Mouse (Mus musculus) kidney, embryonic 14.5 days (tissue): Measurements from ENCODE around the gene Znhit3. TPM values are rescaled to one million over a fixed set of nuclear protein-coding genes. Genes with fewer than 3 reads are reported as not detected.
"Not testable (repeated sequence)": the region's sequence is repeated elsewhere in the genome, so short reads cannot be mapped to it uniquely, and the experiment has no call there.

Source experiments
- ATAC-seq: fragments of 200-750 bp; cut with Nextera tagmentation; 2 replicates; pipeline ENCODE4 v1.8.0; 2017; ENCODE audit warnings: moderate number of reproducible peaks, mild to moderate bottlenecking, moderate TSS enrichment, moderate library complexity; ENCODE audit not compliant: low FRiP score, low TSS enrichment
- H3K27ac ChIP-seq: fragments of 300-500 bp; sonication (generic); 2 replicates; pipeline ENCODE4 v1.5.1; 2014; ENCODE audit warnings: low read depth, mild to moderate bottlenecking, low read length, moderate library complexity, mixed read lengths
- H3K27me3 ChIP-seq: fragments of 300-500 bp; sonication (generic); 2 replicates; pipeline ENCODE4 v1.6.1; 2014; ENCODE audit warnings: mild to moderate bottlenecking, low read length; ENCODE audit not compliant: control insufficient read depth, insufficient read depth
- H3K36me3 ChIP-seq: fragments of 300-500 bp; sonication (generic); 2 replicates; pipeline ENCODE4 v1.6.1; 2014; ENCODE audit warnings: low read length, mixed read lengths; ENCODE audit not compliant: control insufficient read depth, insufficient read depth
- H3K4me1 ChIP-seq: fragments of 300-500 bp; sonication (generic); 2 replicates; pipeline ENCODE4 v1.6.1; 2014; ENCODE audit warnings: low read length, mixed read lengths; ENCODE audit not compliant: control insufficient read depth, insufficient read depth
- H3K4me2 ChIP-seq: fragments of 300-500 bp; sonication (generic); replicated peaks from 2 replicates; pipeline ENCODE4 v1.6.1; 2014; ENCODE audit warnings: low read depth, mild to moderate bottlenecking, low read length
- H3K4me3 ChIP-seq: fragments of 300-500 bp; sonication (generic); 2 replicates; pipeline ENCODE4 v1.5.1; 2014; ENCODE audit warnings: mild to moderate bottlenecking, low read length
- H3K9ac ChIP-seq: fragments of 300-500 bp; sonication (generic); 2 replicates; pipeline ENCODE4 v1.6.1; 2014; ENCODE audit warnings: low read depth, mild to moderate bottlenecking, low read length, moderate library complexity
- H3K9me3 ChIP-seq: fragments of 300-500 bp; sonication (generic); 2 replicates; pipeline ENCODE4 v1.6.1; 2016; ENCODE audit warnings: low read length; ENCODE audit not compliant: control insufficient read depth
- WGBS: fragments of 180-500 bp; shearing (Covaris S2); extraction: QIAGEN DNeasy Blood & Tissue Kit; methylation state at CpG from one replicate; pipeline ENCODE4 v1.1.7; 2014; 5-methylcytosine and 5-hydroxymethylcytosine counted together
- polyA plus RNA-seq: library from polyadenylated mRNA; unstranded; fragments of >200 nt; fragmentation: Nextera tagmentation; extraction: Ambion mirVana; gene quantifications from 2 replicates; pipeline ENCODE4 v1.2.1, GENCODE M21; 2014

The Znhit3 gene
- polyA plus RNA-seq, 1 experiment from 2014 or later = 71.6 TPM

GRCm38 (mm10) chr11:84876020-84876419 is 40.1 kb downstream of the Znhit3 start:
- H3K27me3 ChIP-seq, H3K4me3 ChIP-seq, H3K9ac ChIP-seq, H3K4me1 ChIP-seq, ATAC-seq, H3K9me3 ChIP-seq, H3K4me2 ChIP-seq, H3K27ac ChIP-seq: not testable (repeated sequence)
- WGBS = no CpG with 5 or more reads among the region's 1 CpGs
- peaks cover 20% of the 10 kb centered on the region; the same call in 1 of the 2 replicates for H3K36me3 ChIP-seq

DNA sequence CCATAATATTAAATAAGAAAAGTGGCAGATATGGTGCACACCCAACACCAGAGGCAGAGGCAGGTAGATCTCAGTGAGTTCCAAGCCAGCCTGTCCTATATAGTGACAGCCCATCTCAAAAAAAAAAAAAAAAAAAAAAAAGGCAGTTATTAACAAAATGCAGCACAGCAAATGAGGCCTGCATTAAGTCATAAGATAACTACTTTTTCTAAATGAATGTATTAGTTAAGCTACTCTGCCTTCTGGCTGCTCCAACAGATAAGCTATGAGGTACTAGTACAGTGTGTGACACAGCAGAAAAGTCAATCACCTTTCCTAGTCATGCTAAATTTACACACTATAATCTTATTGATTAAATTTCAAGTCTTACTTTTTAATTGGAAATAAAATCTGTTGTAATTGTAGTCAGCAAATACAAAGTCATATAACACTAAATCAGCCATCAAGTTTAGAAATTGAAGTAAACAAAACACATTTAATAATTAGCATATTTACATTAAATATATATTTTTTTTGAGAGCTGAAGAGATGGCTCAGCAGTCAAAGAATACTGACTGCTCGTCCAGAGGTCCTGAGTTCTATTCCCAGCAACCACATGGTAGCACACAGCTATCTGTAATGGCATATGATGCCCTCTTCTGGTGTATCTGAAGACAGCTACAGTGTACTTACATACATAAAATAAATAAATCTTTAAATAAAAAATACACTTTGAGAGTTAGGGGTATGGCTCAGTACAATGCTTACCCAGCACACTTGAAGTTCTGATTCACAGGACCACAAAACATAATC is 42.9 kb downstream of the Znhit3 start:
- Histone ChIP-seq H3K27ac (no peak overlapping the region), H3K4me3 (no peak overlapping the region), H3K9ac (no peak overlapping the region), H3K36me3 (peaks cover 19% of the 10 kb centered on the region; the same call in 1 of the 2 replicates), H3K4me1 (peaks cover 3% of the 10 kb centered on the region; the same call in 1 of the 2 replicates), H3K4me2 (no peak overlapping the region), H3K27me3 (no peaks in the 10 kb centered on the region), H3K9me3 (no peaks in the 10 kb centered on the region)
- 77% methylated on average over 1 of the region's 1 CpGs for WGBS
- no peak for ATAC-seq

- peak overlapping the region; percentile 96 for H3K4me3 ChIP-seq
- H3K27ac ChIP-seq = peak overlapping the region; percentile 99
- ATAC-seq = no peak
- peaks cover 11% of the 10 kb centered on the region; the same call in 1 of the 2 replicates for H3K4me1 ChIP-seq
- H3K9ac ChIP-seq = peak overlapping the region; percentile 97; the same call in 1 of the 2 replicates
- H3K27me3 ChIP-seq = no peaks in the 10 kb centered on the region
- no peaks in the 10 kb centered on the region for H3K9me3 ChIP-seq
- peaks cover 5% of the 10 kb centered on the region; the same call in 1 of the 2 replicates for H3K36me3 ChIP-seq
- peak overlapping the region; percentile 70 for H3K4me2 ChIP-seq
- 75% methylated on average over 4 of the region's 4 CpGs for WGBS
Measured at GRCm38 (mm10) chr11:84871548-84872069, 44.6 kb downstream of the Znhit3 start.

- 1% methylated on average over 10 of the region's 10 CpGs for WGBS
- Histone ChIP-seq H3K9me3 (no peaks in the 10 kb centered on the region), H3K27me3 (no peaks in the 10 kb centered on the region)
Measured at GRCm38 (mm10) chr11:84871046-84871445, 45.1 kb downstream of the Znhit3 start.

DNA sequence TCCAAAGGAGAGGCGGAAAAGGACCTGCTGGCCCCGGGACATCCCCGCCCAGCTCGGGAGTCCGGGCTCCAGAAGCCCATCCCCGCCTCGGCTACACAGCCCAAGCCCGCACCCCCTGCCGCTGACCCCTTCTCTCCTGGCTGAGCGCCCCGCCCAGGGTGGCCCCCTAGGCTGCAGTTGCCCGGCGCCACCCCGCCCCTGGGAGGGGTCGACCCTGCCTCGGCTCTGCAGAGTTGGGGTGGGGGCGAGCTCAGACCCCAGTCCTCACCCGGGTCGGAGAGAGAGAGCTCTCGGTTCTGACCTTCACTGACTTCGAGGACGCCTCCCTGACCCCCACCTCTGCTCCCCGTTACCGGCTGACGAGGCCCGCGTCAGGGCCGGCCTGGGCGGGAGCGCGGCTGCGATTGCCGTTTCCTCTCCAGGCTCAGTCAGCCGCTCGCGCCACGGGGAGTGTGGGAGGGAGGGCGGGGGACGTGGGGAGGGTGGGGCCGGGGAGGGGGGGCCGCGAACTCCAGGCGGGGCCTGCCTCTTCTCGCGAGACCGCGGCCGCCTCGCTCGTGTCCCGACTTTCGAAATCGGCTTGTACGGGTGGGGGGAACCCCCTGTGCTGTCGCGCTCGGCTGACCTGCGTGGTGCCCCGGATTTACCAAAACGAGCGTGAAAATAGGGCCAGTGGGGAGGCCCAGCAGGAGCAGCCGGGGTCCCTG is 45.7 kb downstream of the Znhit3 start, which contains the start of gene Ggnbp2:
Gene Ggnbp2, minus strand, starts transcription at position 481 of the 707 bp plus-strand sequence.
- peak; percentile 93 for ATAC-seq
- Histone ChIP-seq H3K36me3 (peaks cover 8% of the 10 kb centered on the region; the same call in 1 of the 2 replicates), H3K9ac (peak within 1 kb of the TSS; percentile 97), H3K4me1 (peaks cover 13% of the 10 kb centered on the region; the same call in 1 of the 2 replicates), H3K27ac (peak within 1 kb of the TSS; percentile 99), H3K27me3 (no peaks in the 10 kb centered on the region), H3K4me3 (peak within 1 kb of the TSS; percentile 96), H3K4me2 (peak within 1 kb of the TSS; percentile 70), H3K9me3 (no peaks in the 10 kb centered on the region)
- 1% methylated on average over 52 of the region's 62 CpGs for WGBS

More at GRCm38 (mm10) chr11:84871046-84871445, 45.1 kb downstream of the Znhit3 start:
- Histone ChIP-seq H3K27ac (peak overlapping the region; percentile 99), H3K4me3 (peak overlapping the region; percentile 96), H3K36me3 (peaks cover 5% of the 10 kb centered on the region; the same call in 1 of the 2 replicates), H3K4me1 (peaks cover 11% of the 10 kb centered on the region; the same call in 1 of the 2 replicates), H3K9ac (peak overlapping the region; percentile 97), H3K4me2 (peak overlapping the region; percentile 70)
- peak; percentile 59; the same call in 1 of the 2 replicates for ATAC-seq

DNA sequence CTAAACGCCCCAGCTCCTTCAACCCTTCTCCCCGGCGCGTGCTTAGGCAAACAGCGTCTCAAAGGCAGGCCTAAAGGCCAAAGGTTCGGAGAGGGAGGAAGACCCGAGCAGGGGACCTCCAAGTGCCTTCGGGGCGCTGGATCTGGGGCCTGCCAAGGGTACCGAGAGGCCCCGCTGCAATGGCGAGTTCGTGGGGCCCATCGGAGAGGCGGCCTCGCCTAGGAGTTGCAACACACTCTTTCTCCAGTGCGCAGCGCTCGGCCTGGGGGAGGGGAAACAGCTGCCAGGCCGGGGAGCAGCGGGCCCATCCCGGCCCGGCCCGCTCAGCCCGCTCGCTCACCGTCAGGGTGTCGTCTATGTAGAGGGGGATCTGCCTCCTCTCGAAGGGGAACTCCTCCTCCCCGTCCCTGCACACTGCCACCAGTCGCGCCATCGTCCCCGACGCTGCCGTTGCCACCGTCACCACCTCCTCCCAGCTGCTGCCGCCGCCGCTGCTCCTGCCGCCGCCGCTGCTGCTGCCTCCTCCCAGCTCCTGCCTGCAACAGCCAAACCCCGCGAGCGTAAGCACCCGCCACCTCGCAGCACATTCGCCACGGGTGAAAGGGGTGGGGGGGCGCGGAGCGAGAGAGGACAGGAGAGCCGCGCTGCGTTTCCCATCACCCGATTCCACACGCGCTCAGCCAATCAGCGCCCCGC is 46.5 kb downstream of the Znhit3 start:
- Histone ChIP-seq H3K9ac (peak overlapping the region; percentile 97), H3K4me3 (peak overlapping the region; percentile 96), H3K9me3 (no peaks in the 10 kb centered on the region), H3K36me3 (peaks cover 8% of the 10 kb centered on the region; the same call in 1 of the 2 replicates), H3K4me1 (peaks cover 16% of the 10 kb centered on the region; the same call in 1 of the 2 replicates), H3K27me3 (no peaks in the 10 kb centered on the region), H3K4me2 (peak overlapping the region; percentile 69), H3K27ac (peak overlapping the region; percentile 94)
- ATAC-seq = peak; percentile 81
- WGBS = under 1% methylated on average over 59 of the region's 61 CpGs

DNA sequence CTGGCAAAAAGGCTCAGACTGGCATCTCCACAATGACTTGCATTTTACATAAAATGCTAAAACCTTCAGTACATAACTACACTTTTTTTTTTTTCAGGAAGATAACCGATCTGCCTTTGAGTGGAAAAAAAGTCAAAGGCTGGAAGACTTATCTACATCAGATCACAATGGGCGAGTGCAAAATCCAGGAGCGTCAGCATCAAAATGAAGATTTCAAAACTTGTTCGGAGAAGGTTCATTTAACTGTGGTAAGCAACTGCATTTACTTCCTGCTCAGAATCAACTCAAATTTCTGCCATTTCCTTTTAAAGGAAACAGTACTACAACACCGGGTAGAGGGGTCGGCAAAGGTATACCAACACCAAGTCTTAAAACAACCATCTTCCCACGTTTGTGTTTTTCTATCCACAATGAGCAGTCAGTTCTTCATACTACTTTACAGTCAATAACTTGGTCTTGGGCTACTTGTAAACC is 47.3 kb downstream of the Znhit3 start:
- peak overlapping the region; percentile 97 for H3K9ac ChIP-seq
- peak overlapping the region; percentile 94; the same call in 1 of the 2 replicates for H3K27ac ChIP-seq

GRCm38 (mm10) chr11:84867586-84867985 is 48.6 kb downstream of the Znhit3 start:
- no peak overlapping the region for H3K27ac ChIP-seq
- 87% methylated on average over 2 of the region's 2 CpGs for WGBS
- H3K36me3 ChIP-seq = peaks cover 9% of the 10 kb centered on the region; the same call in 1 of the 2 replicates
- no peak overlapping the region for H3K4me3 ChIP-seq
- no peaks in the 10 kb centered on the region for H3K27me3 ChIP-seq
- H3K4me1 ChIP-seq = peaks cover 16% of the 10 kb centered on the region; the same call in 1 of the 2 replicates
- no peaks in the 10 kb centered on the region for H3K9me3 ChIP-seq
- H3K9ac ChIP-seq = no peak overlapping the region
- ATAC-seq = no peak
- no peak overlapping the region; the same call in 1 of the 2 replicates for H3K4me2 ChIP-seq

More for the DNA sequence above, 47.3 kb downstream of the Znhit3 start:
- WGBS = 15% methylated on average over 7 of the region's 7 CpGs
- H3K27me3 ChIP-seq = no peaks in the 10 kb centered on the region
- peaks cover 16% of the 10 kb centered on the region; the same call in 1 of the 2 replicates for H3K4me1 ChIP-seq
- H3K4me3 ChIP-seq = peak overlapping the region; percentile 96
- ATAC-seq = no peak
- peak overlapping the region; percentile 69 for H3K4me2 ChIP-seq
- no peaks in the 10 kb centered on the region for H3K9me3 ChIP-seq
- peaks cover 4% of the 10 kb centered on the region; the same call in 1 of the 2 replicates for H3K36me3 ChIP-seq
